Mouse (Mus musculus): ENCODE measurements at regions not wholly inside any gene's neighbourhood (a gene's known extent, or its start where the extent isn't known, plus 50 kb on each side); places are given as distances from the start of the nearest gene placed in this dataset.

GRCm38 (mm10) chr6:127348770-127349409 is 97.8 kb upstream of the Parp11 start:
- DNase-seq (ENCODE audit: low spot score), result no peak

GRCm38 (mm10) chr6:127349479-127350110 is 97.0 kb upstream of the Parp11 start:
- DNase-seq (ENCODE audit: low spot score), result no peak

- no peak for DNase-seq (ENCODE audit: low spot score)
Observed at GRCm38 (mm10) chr6:127351691-127352090, 94.9 kb upstream of the Parp11 start.

DNA sequence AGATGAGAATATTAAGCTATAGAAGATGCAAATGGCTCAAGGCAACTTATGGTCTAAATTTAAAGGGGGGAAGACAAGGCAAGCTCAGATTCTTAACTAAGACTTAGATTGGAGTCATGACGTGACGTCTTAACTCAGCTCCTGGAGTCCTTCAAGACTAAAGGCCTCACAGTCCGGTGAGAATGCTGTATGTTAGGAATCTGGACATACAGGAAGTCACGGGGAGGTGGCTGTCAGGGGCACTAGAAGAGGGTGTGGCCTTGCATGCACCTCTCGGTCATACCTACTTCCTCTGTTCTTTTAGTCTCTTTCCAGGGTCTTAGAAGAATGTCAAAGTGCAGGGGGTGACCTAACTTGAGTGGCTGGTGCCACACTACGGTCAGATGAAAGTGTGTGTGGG is 91.5 kb upstream of the Parp11 start:
- DNase-seq (ENCODE audit: low spot score), result no peak

- DNase-seq (ENCODE audit: low spot score), result no peak
Observed at GRCm38 (mm10) chr6:127356442-127356841, 90.2 kb upstream of the Parp11 start.

DNA sequence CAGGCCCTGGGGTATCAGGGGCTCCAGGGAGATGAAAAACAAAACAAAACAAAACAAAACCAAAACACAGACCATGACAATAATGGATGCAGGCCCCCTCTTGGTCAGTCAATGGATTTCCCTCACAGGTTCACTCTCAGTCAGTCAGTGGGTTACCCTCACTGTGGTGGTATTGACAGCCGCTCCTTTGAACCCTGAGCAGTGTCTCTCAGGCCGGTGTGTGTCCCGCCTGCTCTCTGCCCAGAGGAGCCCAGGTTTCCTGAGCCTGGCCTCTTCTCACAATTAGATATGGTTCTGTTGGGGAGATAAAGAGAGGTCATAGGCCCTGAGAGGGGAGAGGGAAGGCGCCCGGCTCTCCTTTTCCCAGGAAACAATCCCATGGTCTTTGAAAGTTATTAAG is 87.8 kb upstream of the Parp11 start:
- DNase-seq (ENCODE audit: low spot score), result no peak

- no peak for DNase-seq (ENCODE audit: low spot score)
Observed at GRCm38 (mm10) chr6:127359391-127359874, 87.2 kb upstream of the Parp11 start.

- no peak for DNase-seq (ENCODE audit: low spot score)
Observed at GRCm38 (mm10) chr6:127362166-127362565, 84.5 kb upstream of the Parp11 start.

DNA sequence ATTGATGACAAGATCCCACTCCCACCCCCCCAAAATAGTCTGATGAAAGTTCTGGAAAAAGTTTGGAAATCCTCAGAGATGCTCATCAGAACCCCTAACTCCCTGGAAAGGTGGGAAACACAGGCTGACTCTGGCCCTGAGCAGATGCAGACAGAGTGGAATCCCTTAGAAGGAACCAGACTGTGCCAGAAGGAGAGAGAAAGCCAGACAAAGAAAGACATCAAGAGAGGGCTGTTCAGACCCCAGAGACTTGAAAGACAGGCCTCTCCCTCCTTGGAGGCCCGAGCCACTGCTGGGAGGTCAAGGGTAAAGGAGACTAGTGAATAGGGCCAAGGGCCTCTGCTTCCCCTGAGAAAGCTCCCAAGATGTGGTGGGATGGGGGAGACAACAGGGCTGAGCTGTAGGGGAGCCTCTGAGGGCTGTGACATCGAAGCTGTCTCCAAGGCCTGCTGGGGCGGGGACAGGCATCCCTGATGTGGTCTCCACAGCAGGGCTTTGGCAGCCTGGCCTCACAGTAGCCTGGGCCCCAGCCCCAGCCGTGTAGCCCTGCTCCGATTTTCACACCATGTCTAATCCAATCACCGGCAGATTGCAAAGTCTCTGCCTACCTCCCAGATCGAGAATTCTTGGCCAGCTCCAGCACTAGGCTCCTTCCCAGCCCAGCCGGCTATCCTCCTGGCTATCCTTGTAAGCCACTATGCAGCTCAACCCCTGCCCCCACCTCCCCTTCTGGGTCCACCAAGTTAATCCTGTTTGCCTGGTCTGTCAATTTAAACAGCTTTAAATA is 83.5 kb upstream of the Parp11 start:
- no peak for DNase-seq (ENCODE audit: low spot score)

DNA sequence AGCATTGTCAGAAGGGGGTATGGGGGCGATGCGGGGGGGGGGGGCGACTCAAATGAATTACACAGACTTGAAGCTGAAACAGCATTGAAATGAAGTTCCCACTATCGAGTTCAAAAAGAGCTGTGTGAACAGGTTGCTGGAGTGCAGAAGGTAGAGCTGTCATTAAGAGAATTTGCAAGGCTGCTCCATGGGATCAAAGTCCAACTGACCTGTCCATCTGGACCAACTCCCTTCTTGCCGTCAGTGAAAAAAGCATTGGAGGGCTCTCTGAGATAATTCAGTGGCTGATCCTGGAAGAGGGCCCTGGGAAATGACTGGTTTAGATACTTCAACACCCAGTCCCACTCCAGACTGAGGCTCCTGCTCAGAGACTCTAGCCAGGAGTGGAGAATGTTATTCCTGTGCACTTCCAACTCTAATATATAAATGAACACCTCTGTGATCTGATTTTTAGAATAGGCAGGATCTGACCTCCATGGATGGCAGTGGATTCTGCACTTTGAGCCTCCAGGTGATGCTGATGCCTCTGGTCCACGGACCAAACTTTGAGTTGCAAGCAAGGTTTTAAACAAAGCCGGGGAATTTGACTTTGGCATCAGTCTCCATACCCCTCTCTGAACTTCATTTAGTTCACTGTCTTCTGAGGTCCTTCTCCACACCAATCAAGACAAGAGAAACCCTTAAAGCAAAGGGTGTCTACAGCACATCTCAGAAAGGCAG is 82.6 kb upstream of the Parp11 start:
- DNase-seq (ENCODE audit: low spot score), result no peak

- no peak for DNase-seq (ENCODE audit: low spot score)
Observed at GRCm38 (mm10) chr6:127364591-127365187, 82.0 kb upstream of the Parp11 start.

DNA sequence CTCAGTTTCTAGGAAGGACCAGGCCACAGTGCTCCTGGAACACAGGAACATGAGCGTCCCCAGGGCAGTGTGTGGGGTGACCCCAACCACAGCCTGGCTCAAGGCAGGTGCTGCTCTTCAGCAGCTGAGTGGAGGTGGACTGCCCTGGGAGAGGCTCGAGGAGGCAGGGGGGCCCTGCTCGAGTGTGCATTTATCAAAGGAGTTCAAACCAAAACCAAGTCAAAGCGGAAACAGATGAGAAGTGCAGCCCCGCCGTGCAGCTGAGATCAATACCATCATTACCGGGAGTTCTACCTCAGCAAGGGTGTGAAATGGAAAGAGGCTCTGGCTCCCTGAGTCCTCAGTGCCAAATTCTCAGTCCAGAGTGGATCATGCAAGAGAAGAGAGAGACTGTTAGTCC is 81.4 kb upstream of the Parp11 start:
- no peak for DNase-seq (ENCODE audit: low spot score)

DNA sequence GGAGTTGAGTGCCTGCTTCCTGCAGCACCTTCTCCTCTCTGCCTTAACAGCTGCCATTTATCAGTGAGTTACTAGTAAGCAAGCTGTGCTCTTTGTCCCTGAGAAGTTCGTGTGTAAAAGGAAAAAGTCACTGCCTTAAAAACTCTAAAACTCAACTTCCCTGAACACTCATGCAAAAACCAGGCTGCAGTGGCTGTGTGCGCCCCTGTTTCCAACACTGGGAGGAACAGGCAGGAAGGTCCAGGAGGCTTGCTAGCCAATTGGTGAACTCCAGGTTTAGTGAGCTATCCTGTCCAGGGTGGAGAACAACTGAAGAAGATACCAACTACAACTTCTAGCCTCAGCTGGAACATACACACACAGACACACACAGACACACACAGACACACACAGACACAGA is 81.0 kb upstream of the Parp11 start:
- DNase-seq (ENCODE audit: low spot score), result no peak

DNA sequence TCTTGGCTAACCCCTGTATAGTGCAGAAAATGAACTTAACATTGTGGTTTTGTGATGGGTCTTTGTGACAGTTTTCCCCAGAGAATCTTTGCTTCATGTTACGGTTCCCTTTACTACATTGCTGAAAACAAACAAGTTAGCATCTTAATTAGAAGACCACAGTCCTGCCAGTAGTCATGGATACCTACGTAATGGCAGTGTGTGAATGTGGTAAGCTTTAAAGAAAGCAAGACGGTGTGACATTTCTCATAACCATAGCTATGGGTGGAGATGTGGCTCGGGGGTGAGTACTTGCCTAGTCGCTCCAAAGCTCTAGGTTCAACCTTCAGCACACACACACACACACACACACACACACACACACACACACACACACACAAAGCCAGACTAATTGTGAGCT is 73.6 kb upstream of the Parp11 start:
- no peak for DNase-seq (ENCODE audit: low spot score)

DNA sequence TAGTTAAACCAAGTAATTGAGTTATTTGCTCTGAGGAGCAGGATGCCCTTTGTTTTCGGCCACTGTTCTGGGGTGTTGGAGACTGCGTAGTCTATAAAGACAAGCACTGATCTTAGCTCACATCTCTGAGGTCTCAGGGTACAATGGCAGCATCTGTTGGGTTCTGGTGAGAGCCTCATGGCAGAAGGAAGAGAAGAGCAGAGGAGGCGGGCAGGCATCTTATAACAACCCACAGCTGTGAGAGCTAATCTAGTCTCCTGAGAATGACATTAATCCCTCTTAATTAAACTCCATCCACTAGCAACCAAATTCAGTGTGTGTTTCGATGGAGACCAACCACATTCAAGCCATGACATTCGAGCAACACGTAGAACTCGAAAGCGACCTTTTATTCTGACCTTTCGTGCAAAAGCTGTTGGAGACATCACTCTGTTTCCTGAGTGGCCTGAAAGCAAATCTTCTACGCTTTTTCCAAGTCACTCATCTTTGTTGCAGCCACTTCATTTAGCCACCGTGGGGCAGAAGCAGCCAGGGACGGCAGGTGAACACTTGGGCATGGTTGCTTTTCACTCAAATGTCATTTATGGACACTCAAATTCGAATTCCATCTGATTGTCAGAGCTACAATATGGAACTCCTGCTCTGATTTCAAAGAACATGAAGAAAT is 72.7 kb upstream of the Parp11 start:
- no peak for DNase-seq (ENCODE audit: low spot score)

- peak; percentile 57 for DNase-seq (ENCODE audit: low spot score)
Observed at GRCm38 (mm10) chr6:127374464-127375143, 72.0 kb upstream of the Parp11 start.

DNA sequence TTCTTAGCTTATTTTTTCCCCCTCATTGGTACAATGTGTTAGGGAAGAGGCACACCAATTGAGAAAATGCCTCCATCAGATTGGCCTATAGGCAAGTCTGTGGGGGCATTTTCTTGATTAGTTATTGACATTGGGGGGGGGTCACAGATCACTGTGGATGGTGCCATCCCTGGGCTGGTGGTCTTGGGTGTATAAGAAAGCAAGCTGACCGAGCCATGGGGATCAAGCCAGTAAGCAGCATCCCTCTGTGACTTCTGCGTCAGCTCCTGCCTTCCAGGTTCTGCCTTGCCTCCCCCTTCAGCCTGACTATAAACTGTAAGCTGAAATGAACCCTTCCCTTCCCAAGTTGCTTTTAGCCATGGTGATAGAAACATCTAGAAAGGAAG is 71.5 kb upstream of the Parp11 start:
- no peak for DNase-seq (ENCODE audit: low spot score)

DNA sequence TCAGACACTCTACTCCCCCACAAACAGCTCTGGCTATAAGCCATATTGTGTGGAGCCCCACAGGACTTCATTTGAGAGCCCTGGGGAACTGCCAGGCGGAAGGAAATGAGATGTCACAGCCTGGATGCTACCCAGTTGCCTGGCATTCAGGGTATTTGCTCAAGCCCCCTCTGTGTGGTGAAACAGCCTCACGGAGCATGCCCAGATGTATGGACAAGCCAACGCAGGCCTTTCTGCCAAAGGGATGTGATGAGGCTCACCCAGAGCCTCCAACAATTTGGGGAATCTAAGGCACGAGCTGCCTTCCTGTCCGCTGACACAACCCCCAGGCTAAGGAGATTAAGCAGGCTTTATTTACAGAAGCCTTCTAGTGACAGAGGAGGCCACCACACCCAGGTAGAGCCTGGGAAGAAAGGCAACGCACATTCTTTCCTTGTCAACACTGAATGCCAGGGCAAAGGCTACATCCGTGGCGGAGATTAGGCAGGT is 70.9 kb upstream of the Parp11 start:
- DNase-seq (ENCODE audit: low spot score), result no peak

DNA sequence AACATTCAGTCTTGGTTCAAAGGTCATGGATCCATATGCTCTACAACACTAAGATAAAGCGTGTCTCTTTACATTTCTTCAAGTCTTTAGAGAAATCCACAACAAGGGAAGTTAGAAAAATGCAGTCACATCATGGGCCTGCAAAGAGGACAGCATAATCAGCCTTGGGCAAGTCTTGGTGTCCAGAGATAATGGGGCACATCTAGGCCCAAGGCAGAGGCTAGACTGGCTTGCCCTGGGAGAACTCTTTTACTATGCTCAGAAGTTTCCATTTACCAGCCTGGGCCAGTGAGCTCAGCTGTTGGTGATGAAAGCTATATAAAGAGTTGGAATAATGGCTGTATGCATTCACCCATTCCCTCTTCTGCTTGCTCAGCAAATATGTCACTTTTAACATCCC is 67.9 kb upstream of the Parp11 start:
- DNase-seq (ENCODE audit: low spot score), result no peak

DNA sequence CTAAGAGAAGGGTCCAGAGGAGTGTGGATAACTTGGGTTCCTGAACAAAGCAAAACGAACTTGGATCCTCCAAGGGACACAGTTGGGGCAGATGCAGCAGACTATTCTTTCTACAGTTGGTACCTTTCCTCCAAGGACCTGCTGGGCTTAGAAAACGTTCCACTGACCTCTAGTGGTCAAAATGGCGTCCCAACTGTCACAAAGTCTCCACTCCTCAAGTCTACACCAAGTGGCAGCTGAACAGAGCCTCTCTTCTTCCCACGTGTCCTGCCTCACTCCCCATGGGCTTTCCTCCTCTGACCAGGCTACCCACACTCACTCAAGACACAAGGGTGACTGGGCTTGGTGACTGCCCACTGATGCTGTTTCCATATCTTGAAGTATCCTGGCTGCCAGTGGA is 67.1 kb upstream of the Parp11 start:
- no peak for DNase-seq (ENCODE audit: low spot score)

Measured in testis, postnatal 14 days (tissue).